7 mouse cellular contexts compared by ENCODE assay signal in the genomic region with DNA sequence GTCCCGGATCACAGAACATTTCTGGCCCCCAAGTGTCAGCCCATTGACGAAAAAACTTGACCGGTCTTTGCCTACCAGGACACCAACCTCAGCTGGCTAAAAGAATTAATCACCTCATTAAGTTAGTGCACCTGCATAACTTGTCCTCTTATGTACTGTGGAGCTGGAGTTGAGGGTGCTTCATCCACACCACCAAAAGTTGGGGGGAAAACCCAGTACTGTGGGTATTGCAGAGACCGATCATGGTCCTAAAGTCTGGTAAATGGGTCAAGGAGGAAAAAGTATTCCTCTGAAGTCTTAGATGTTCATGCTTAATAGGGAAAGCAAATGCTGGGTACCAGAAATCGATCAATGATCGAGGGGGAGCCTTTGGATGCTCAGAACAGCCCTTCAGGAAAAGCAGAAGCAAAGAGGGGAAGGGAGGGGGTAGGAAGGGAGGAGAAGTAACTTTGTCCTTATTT. TPM values are rescaled to one million over a fixed set of nuclear protein-coding genes. Genes with fewer than 3 reads are reported as not detected.
DNase-seq lines count a peak whose midpoint lies in the region; ATAC-seq and TF ChIP-seq lines count a peak whose summit lies in the region.

No protein-coding gene starts in this region.

- H3K4me3 ChIP-seq in neural tube, embryonic 11.5 days (ENCODE audit: low read depth, low read length): peak overlapping the region; percentile 100
- peak overlapping the region; percentile 99 for H3K4me3 ChIP-seq in forebrain, embryonic 15.5 days
- H3K4me3 ChIP-seq in liver, embryonic 14.5 days (ENCODE audit: insufficient read depth in 1 of 2, low read depth in 2 of 2, low read length in 2 of 2): peak overlapping the region; percentile 85 to 97
- H3K4me3 ChIP-seq in stomach, embryonic 16.5 days (replicated peaks; ENCODE audit: low read length): peak overlapping the region; percentile 100

- 66% methylated on average over 6 of the region's 6 CpGs for WGBS in neural tube, embryonic 11.5 days
- 62% methylated on average over 6 of the region's 6 CpGs for WGBS in forebrain, embryonic 15.5 days
- WGBS in liver, embryonic 14.5 days (ENCODE audit: insufficient replicate concordance): 24% methylated on average over 6 of the region's 6 CpGs
- WGBS in stomach, embryonic 16.5 days: 34% methylated on average over 6 of the region's 6 CpGs

- ATAC-seq in neural tube, embryonic 11.5 days (ENCODE audit: insufficient read depth, low FRiP score, low TSS enrichment): no peak
- no peak for ATAC-seq in forebrain, embryonic 15.5 days (replicated peaks)
- no peak for ATAC-seq in liver, embryonic 14.5 days (ENCODE audit: insufficient read depth)
- ATAC-seq in stomach, embryonic 16.5 days (ENCODE audit: insufficient read depth, low FRiP score): no peak
- no peak; the same call in 1 of the 2 replicates for ATAC-seq in monocyte, adult 5-6 weeks (replicated peaks; ENCODE audit: insufficient number of reproducible peaks, low FRiP score, low TSS enrichment, poor library complexity, severe bottlenecking)

- no peaks in the 10 kb centered on the region for H3K27me3 ChIP-seq in neural tube, embryonic 11.5 days (ENCODE audit: control insufficient read depth, insufficient read depth, low read length)
- no peaks in the 10 kb centered on the region for H3K27me3 ChIP-seq in forebrain, embryonic 15.5 days
- H3K27me3 ChIP-seq in liver, embryonic 14.5 days (ENCODE audit: control insufficient read depth, insufficient read depth, low read length): no peaks in the 10 kb centered on the region; the same call in 1 of the 2 replicates
- H3K27me3 ChIP-seq in stomach, embryonic 16.5 days (ENCODE audit: control insufficient read depth, insufficient read depth, low read length): no peaks in the 10 kb centered on the region

- DNase-seq in neural tube, embryonic 11.5 days (ENCODE audit: low spot score): no peak
- DNase-seq in neural tube, embryonic 10.5 days (ENCODE audit: extremely low spot score, low spot score): no peak
- DNase-seq in liver, embryonic 14.5 days (ENCODE audit: low read depth in 3 of 3, low spot score in 3 of 3): no peak
- no peak for DNase-seq in retina, postnatal 1 day

- no peak for TF ChIP-seq EP300 in liver, embryonic 14.5 days (IDR thresholded peaks at IDR 0.05; ENCODE audit: low read depth)

- H3K9me3 ChIP-seq in neural tube, embryonic 11.5 days (ENCODE audit: control insufficient read depth, low read length): no peaks in the 10 kb centered on the region
- no peaks in the 10 kb centered on the region for H3K9me3 ChIP-seq in forebrain, embryonic 15.5 days
- H3K9me3 ChIP-seq in liver, embryonic 14.5 days (ENCODE audit: control insufficient read depth, low read length): no peaks in the 10 kb centered on the region
- no peaks in the 10 kb centered on the region for H3K9me3 ChIP-seq in stomach, embryonic 16.5 days (replicated peaks; ENCODE audit: control insufficient read depth, low read length)

- H3K4me2 ChIP-seq in neural tube, embryonic 11.5 days (ENCODE audit: low read depth): peak overlapping the region; percentile 86
- peak overlapping the region; percentile 72 for H3K4me2 ChIP-seq in forebrain, embryonic 15.5 days (replicated peaks)
- peak overlapping the region; percentile 85 for H3K4me2 ChIP-seq in liver, embryonic 14.5 days (ENCODE audit: low read depth)
- H3K4me2 ChIP-seq in stomach, embryonic 16.5 days (ENCODE audit: low read depth, low read length): peak overlapping the region; percentile 79

- TF ChIP-seq CTCF in liver, embryonic 14.5 days (IDR thresholded peaks at IDR 0.05; ENCODE audit: low read depth): no peak

- peaks cover 30% of the 10 kb centered on the region for H3K4me1 ChIP-seq in neural tube, embryonic 11.5 days (ENCODE audit: control insufficient read depth, insufficient read depth, low read length)
- H3K4me1 ChIP-seq in forebrain, embryonic 15.5 days: peaks cover 60% of the 10 kb centered on the region
- H3K4me1 ChIP-seq in liver, embryonic 14.5 days (replicated peaks; ENCODE audit: control insufficient read depth in 2 of 2, insufficient read depth in 2 of 2, low read length in 1 of 2): peaks cover 54 to 58% of the 10 kb centered on the region in 2 experiments
- H3K4me1 ChIP-seq in stomach, embryonic 16.5 days (ENCODE audit: control insufficient read depth, insufficient read depth, low read length): peaks cover 58% of the 10 kb centered on the region

- peaks cover 13% of the 10 kb centered on the region for H3K36me3 ChIP-seq in neural tube, embryonic 11.5 days (ENCODE audit: control insufficient read depth, insufficient read depth, low read length)
- H3K36me3 ChIP-seq in forebrain, embryonic 15.5 days: peaks cover 37% of the 10 kb centered on the region
- peaks cover 43% of the 10 kb centered on the region for H3K36me3 ChIP-seq in liver, embryonic 14.5 days (replicated peaks; ENCODE audit: control insufficient read depth, insufficient read depth, low read depth)
- H3K36me3 ChIP-seq in stomach, embryonic 16.5 days (ENCODE audit: control insufficient read depth, insufficient read depth, low read length): peaks cover 19% of the 10 kb centered on the region

- H3K9ac ChIP-seq in neural tube, embryonic 11.5 days (ENCODE audit: low read length): peak overlapping the region; percentile 98
- H3K9ac ChIP-seq in forebrain, embryonic 15.5 days (replicated peaks): peak overlapping the region; percentile 97
- H3K9ac ChIP-seq in liver, embryonic 14.5 days (replicated peaks): peak overlapping the region; percentile 99
- H3K9ac ChIP-seq in stomach, embryonic 16.5 days (ENCODE audit: low read length): peak overlapping the region; percentile 99

- H3K27ac ChIP-seq in neural tube, embryonic 11.5 days (ENCODE audit: low read depth, low read length): peak overlapping the region; percentile 97; the same call in 1 of the 2 replicates
- peak overlapping the region; percentile 97 for H3K27ac ChIP-seq in forebrain, embryonic 15.5 days (replicated peaks)
- H3K27ac ChIP-seq in liver, embryonic 14.5 days: peak overlapping the region; percentile 91
- H3K27ac ChIP-seq in stomach, embryonic 16.5 days (ENCODE audit: low read length): peak overlapping the region; percentile 99

RNA-seq across cellular contexts. Expression of a gene that starts 1.5 kb away (rescaled TPM):
- 1,399 and 1,464 TPM in 2 replicates for polyA plus RNA-seq in neural tube, embryonic 11.5 days (2014; fragmentation: Nextera tagmentation; extraction: Ambion mirVana)
- 683 and 724 TPM in 2 replicates for polyA plus RNA-seq in forebrain, embryonic 15.5 days (2015; fragmentation: Nextera tagmentation; extraction: Ambion mirVana)
- 421 and 438 TPM in 2 replicates for polyA plus RNA-seq in liver, embryonic 14.5 days (2012; rRNA removed)
- polyA plus RNA-seq in liver, embryonic 14.5 days (2014; fragmentation: Nextera tagmentation; extraction: Ambion mirVana): 957 and 1,007 TPM in 2 replicates
- polyA plus RNA-seq in stomach, embryonic 16.5 days (2015; fragmentation: Nextera tagmentation; extraction: Ambion mirVana): 1,820 and 1,821 TPM in 2 replicates
- 527 to 871 TPM (median 568 TPM) in 3 replicates for total RNA-seq in monocyte, adult 5-6 weeks (2017)

RNA-seq across cellular contexts. Expression of a gene that starts 4.1 kb away (rescaled TPM):
- polyA plus RNA-seq in neural tube, embryonic 11.5 days (2014; fragmentation: Nextera tagmentation; extraction: Ambion mirVana): 39.3 and 48.9 TPM in 2 replicates
- polyA plus RNA-seq in forebrain, embryonic 15.5 days (2015; fragmentation: Nextera tagmentation; extraction: Ambion mirVana): 6.3 and 8.4 TPM in 2 replicates
- polyA plus RNA-seq in liver, embryonic 14.5 days (2012; rRNA removed): 3.4 and 3.7 TPM in 2 replicates
- polyA plus RNA-seq in liver, embryonic 14.5 days (2014; fragmentation: Nextera tagmentation; extraction: Ambion mirVana): 3.6 and 3.9 TPM in 2 replicates
- polyA plus RNA-seq in stomach, embryonic 16.5 days (2015; fragmentation: Nextera tagmentation; extraction: Ambion mirVana): 19.3 and 126 TPM in 2 replicates
- 236 to 452 TPM (median 414 TPM) in 3 replicates for total RNA-seq in monocyte, adult 5-6 weeks (2017)

RNA-seq across cellular contexts. Expression of a gene that starts 5.6 kb away (rescaled TPM):
- polyA plus RNA-seq in neural tube, embryonic 11.5 days (2014; fragmentation: Nextera tagmentation; extraction: Ambion mirVana): 142 and 146 TPM in 2 replicates
- 167 and 168 TPM in 2 replicates for polyA plus RNA-seq in forebrain, embryonic 15.5 days (2015; fragmentation: Nextera tagmentation; extraction: Ambion mirVana)
- polyA plus RNA-seq in liver, embryonic 14.5 days (2012; rRNA removed): 39.0 and 43.9 TPM in 2 replicates
- 60.8 and 67.8 TPM in 2 replicates for polyA plus RNA-seq in liver, embryonic 14.5 days (2014; fragmentation: Nextera tagmentation; extraction: Ambion mirVana)
- polyA plus RNA-seq in stomach, embryonic 16.5 days (2015; fragmentation: Nextera tagmentation; extraction: Ambion mirVana): 163 and 169 TPM in 2 replicates
- total RNA-seq in monocyte, adult 5-6 weeks (2017): 41.1 to 62.6 TPM (median 43.5 TPM) in 3 replicates

RNA-seq across cellular contexts. Expression of a gene that starts 5.9 kb away (rescaled TPM):
- 86.4 and 92.9 TPM in 2 replicates for polyA plus RNA-seq in neural tube, embryonic 11.5 days (2014; fragmentation: Nextera tagmentation; extraction: Ambion mirVana)
- 126 and 130 TPM in 2 replicates for polyA plus RNA-seq in forebrain, embryonic 15.5 days (2015; fragmentation: Nextera tagmentation; extraction: Ambion mirVana)
- polyA plus RNA-seq in liver, embryonic 14.5 days (2012; rRNA removed): 47.7 and 48.4 TPM in 2 replicates
- polyA plus RNA-seq in liver, embryonic 14.5 days (2014; fragmentation: Nextera tagmentation; extraction: Ambion mirVana): 56.0 and 66.9 TPM in 2 replicates
- 104 and 111 TPM in 2 replicates for polyA plus RNA-seq in stomach, embryonic 16.5 days (2015; fragmentation: Nextera tagmentation; extraction: Ambion mirVana)
- total RNA-seq in monocyte, adult 5-6 weeks (2017): 89.4 to 129 TPM (median 90.9 TPM) in 3 replicates

RNA-seq across cellular contexts. Expression of a gene that starts 14.0 kb away (rescaled TPM):
- polyA plus RNA-seq in neural tube, embryonic 11.5 days (2014; fragmentation: Nextera tagmentation; extraction: Ambion mirVana): 1.3 and 1.6 TPM in 2 replicates
- 0.08 and 0.24 TPM in 2 replicates for polyA plus RNA-seq in forebrain, embryonic 15.5 days (2015; fragmentation: Nextera tagmentation; extraction: Ambion mirVana)
- 4.5 TPM in 2 replicates for polyA plus RNA-seq in liver, embryonic 14.5 days (2012; rRNA removed)
- polyA plus RNA-seq in liver, embryonic 14.5 days (2014; fragmentation: Nextera tagmentation; extraction: Ambion mirVana): 7.6 and 9.1 TPM in 2 replicates
- 0.16 and 0.19 TPM in 2 replicates for polyA plus RNA-seq in stomach, embryonic 16.5 days (2015; fragmentation: Nextera tagmentation; extraction: Ambion mirVana)
- 0.57 to 3.3 TPM in 2 of 3 replicates, not detected in the other for total RNA-seq in monocyte, adult 5-6 weeks (2017)
